Mouse (Mus musculus): ENCODE measurements around the gene Myo18a.

Myo18a gene

DNA sequence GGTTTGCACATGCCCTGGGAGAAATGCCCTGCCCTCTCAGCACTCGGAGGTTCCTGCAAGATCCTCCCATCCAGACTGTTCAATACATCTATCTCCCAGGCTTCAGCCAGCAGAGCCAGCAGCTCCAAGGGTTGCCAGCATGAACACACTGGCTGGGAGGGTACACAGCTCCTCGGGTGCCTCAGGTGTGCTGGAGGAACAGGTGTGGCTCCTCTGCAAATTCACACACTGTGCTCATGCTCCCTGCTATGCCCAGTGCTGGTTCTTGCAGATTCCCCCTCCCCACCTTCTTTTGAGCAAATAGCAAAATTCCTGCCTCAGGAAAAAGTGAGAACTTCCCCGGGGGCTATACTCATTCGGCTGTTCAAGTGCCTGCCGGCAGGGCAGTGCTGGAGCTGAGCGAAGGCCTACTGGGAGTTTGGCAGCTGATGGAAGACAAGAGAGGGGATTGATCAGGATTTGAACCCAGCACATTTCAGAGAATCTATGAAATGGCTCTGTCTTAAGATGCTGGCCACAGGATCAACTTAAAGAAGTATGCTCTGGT lies 111.7 kb downstream of the Myo18a start:
- DNase-seq = no peak

GRCm38 (mm10) chr11:77875269-77875668 lies 112.2 kb downstream of the Myo18a start:
- no peak for DNase-seq

DNA sequence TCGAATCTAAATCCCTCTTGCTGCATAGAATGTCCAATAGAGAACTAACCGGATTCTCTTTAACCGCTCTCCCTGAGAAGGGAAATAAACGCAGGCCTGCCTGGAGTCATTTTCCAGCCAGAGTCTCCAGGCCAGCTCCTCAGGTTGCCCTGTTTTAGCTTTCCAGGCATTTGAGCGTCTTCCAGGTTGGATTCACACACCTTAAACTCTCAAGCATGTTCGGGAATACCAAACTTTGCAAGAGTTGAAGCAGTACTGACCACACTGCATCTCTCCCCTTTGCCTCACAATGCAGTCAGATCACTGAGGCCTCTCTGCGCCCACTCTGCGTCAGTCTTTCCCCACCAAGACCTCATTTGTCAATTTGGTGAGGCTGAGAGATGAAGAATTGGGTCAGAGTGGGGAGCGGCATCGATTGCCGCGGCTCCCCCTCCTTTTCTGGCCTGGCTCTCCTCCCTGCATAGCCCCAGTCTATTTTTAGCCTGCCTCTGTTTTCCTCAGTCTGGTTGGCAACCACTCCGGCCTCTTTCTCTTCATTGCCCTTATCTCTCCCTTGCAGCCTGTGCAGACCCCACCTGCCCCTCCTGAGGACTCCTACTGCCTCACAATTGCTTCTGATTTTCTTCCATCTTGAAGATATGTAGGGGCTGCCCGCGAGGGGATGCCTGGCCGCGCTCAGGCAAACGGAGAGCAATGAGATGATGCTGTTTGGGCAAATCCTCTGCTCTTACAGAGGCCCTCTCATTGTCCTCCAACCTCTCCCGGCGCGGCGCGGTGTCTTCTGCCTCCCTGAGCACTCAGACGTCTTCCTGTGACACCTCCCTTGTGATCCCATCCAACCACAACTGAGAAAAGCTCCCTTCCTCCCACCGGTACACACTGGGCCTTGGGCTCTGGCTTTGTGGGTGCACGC lies 113.1 kb downstream of the Myo18a start:
- DNase-seq = no peak

GRCm38 (mm10) chr11:77876760-77877148 lies 113.7 kb downstream of the Myo18a start:
- no peak for DNase-seq

- DNase-seq = no peak
These were observed 121.6 kb downstream of the Myo18a start for GRCm38 (mm10) chr11:77884524-77885245.

GRCm38 (mm10) chr11:77885246-77885575 lies 122.2 kb downstream of the Myo18a start:
- DNase-seq = no peak

DNA sequence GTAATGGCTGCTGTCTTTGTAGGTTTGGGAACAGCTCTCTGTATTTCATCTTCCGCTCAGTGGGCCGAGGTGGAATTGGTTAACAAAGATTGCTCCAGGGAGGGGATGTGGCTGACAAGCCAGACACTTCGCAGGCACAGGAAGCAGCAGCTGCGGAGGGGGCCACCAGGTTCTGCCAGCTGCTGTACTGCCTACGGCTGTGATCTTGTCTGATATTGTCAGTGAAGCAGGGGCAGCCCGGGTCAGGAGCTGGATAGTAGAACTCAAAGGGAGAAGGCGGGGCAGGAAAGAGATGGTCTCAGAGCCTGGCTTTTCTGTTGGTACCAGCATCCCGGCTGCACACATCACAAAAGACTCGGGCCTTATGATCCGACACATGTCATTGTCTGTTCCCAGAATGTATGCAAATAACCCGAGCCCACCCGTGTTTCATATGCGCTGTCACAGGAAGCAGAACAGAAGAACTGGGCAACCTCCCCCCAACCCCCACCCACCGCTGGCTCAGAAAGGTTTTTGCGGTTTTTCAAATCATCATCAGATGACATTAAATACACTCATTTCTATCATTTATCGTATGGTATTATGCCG lies 124.4 kb downstream of the Myo18a start:
- peak; percentile 53 for DNase-seq

DNA sequence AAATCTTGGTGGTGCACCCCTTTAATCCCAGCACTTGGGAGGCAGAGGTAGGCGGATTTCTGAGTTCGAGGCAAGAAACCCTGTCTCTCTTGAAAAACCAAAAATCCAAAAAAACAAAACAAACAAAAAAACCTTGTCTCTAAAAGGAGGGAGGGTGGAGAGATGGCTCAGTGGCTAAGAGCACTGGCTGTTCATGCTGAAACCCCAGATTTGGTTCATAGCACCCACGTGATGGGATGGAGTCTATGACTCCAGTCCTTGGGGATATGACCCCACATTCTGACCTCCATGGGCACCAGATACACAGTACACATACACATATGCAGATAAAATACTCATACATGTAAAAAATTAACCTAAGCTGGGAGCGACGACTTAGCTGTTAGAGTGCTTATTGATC lies 125.8 kb downstream of the Myo18a start:
- no peak for DNase-seq

- DNase-seq = no peak
These were observed 126.4 kb downstream of the Myo18a start for GRCm38 (mm10) chr11:77889484-77889883.

DNA sequence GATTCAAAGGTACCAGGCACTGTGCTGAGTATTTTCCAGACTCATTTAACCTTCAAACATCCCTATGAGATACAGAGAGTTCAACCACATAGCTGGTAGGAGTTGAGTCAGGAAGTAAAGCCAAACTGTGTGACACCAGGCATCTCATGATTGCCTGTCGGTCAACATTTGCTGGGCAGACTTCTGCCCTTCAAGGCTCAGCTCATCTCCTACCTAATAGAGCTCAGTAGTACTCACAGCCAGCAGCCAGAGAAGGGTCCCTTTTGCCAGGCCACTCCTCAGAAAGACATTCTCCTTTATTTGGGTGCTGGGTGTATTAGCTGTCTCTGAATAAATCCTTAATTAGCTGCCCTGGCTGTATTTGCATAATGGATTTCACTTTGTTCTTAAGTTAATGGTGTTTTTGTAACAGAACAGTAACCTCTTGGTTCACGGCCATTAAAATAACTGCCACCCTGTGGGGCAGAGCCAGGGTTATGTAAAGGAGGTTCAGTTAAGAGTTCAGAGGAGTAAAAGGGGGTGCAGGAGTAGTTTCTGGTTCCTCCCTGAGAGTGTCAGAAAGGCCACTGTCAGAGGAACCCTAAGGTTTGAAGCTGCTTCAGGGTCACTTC lies 127.7 kb downstream of the Myo18a start:
- no peak for DNase-seq

GRCm38 (mm10) chr11:77892883-77893282 lies 129.8 kb downstream of the Myo18a start:
- DNase-seq = no peak

GRCm38 (mm10) chr11:77893283-77893682 lies 130.2 kb downstream of the Myo18a start:
- DNase-seq = no peak

GRCm38 (mm10) chr11:77893787-77894718 lies 131.0 kb downstream of the Myo18a start, which contains the start of gene Pipox:
TSS of gene Pipox (minus strand) at chr11:77894096.
- peak; percentile 81 for DNase-seq

DNA sequence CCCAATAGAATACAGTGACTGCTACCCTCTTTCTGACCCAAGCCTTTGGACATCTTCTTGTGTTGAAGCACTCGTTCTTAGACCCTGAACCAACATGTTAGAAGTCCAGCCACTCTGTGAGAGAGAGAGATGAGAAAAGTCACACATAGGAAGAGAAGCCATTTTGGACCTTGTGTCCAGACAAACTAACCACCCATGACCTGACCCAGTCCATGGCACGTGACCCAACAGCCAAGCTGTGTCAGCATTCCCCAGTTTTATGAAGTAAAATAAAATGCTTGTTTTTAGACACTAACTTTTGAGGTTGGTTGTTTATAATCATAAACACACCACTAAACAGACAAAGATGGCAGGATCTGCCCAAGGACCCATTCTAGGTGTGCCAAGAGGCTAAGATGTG lies 131.9 kb downstream of the Myo18a start:
- DNase-seq = no peak

DNA sequence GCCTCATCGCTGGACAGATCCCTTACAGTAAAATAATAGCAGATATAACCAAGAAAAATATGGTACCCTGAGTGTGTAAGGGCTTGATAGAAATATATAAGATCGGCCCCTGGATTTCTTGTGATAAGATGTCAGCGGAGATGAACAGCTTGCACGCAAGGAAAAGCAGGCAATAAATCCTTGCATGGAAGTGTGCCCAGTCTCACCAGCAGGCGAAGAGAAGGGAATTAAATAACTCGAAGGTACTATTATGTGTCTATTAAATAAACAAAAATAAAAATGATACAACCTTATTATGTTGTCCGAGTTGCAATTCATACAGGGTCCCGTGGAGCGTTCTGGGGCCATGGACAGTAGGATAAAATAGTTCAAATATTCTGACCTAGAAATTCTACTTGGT lies 133.0 kb downstream of the Myo18a start:
- DNase-seq = no peak

GRCm38 (mm10) chr11:77896480-77896819 lies 133.4 kb downstream of the Myo18a start:
- DNase-seq = no peak

- no peak for DNase-seq
These were observed 134.1 kb downstream of the Myo18a start for GRCm38 (mm10) chr11:77896820-77897805.

DNA sequence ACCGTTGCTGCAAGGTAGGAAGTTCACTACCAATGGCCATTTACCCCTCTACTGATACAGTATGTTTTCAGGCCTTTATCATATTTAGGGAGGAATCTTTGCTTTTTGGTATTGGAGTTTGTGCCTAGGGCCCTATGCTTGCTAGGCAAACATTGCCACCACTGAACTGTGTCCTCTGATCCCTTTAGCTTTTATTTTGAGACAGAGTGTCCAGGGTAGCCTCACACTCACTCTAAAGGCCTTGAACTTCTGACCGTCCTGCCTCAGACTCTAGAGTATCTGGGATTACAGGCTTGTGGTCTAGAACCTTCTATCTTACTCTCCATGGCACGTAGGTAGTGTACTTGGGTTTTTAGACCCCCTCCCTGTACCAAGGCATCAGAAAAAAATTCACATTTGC lies 137.1 kb downstream of the Myo18a start:
- no peak for DNase-seq

- no peak for DNase-seq
These were observed 137.7 kb downstream of the Myo18a start for GRCm38 (mm10) chr11:77900696-77901095.

- DNase-seq = no peak
These were observed 138.3 kb downstream of the Myo18a start for GRCm38 (mm10) chr11:77901366-77901765.

Measured in right cerebral cortex, postnatal 14 days (tissue).